Comparison of ENCODE assay signal across 17 mouse cellular contexts in the genomic region with DNA sequence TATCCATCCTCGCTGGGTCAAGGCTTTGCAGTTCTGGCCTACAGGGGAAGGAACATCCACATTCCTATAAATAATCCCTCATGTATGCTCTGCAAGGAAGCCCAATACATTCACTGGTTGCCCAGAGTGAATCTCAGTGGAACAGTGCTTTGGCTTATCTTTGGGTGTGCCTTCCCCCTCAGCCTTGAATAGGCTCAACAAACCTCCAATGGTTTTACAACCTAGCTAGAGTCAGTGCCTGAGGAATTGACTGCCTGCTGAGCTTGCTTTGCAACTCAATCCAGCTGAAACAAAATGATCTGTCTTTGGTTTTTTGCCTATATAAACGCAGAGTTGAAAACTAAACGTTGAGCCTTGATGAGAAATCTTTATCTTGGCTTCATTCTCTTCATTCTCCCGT.
"Had no signal": no experiment of that assay in that cellular context is flagged by ENCODE, and none has a peak within 500 bp of the region (broad histone marks: within the 10 kb centered on the region; RNA-seq: fewer than 3 reads in every experiment).

No protein-coding gene starts in this region.

- H3K4me1 ChIP-seq: lung, embryonic 15.5 days; megakaryocyte, embryonic 14.5 days; midbrain, embryonic 13.5 days; midbrain, embryonic 15.5 days; neural tube, embryonic 12.5 days had no signal

- DNase-seq: liver, postnatal 0 days; lung, adult 2 months; lung, postnatal 14 days; lung, postnatal 36 days; retina, postnatal 1 day; right cerebral cortex, postnatal 25 days; right cerebral cortex, postnatal 4 days; spleen, adult 18-20 months; thymus, adult 18-20 months; thymus, postnatal 25 days; thymus, postnatal 4 days had no signal

- H3K27ac ChIP-seq: lung, embryonic 15.5 days; macrophage; midbrain, embryonic 13.5 days; midbrain, embryonic 15.5 days; neural tube, embryonic 12.5 days had no signal

- H3K4me3 ChIP-seq: lung, embryonic 15.5 days; megakaryocyte, embryonic 14.5 days; midbrain, embryonic 13.5 days; midbrain, embryonic 15.5 days; neural tube, embryonic 12.5 days had no signal
